Mouse (Mus musculus): ENCODE results near the gene Stpg3. TPM values are rescaled to one million over a fixed set of nuclear protein-coding genes. Genes with fewer than 3 reads are reported as not detected.

Stpg3 gene
- under 1 TPM in 1 of 2 experiments, not detected in 1; 0.50 TPM for total RNA-seq (2023)

GRCm38 (mm10) chr2:25214444-25214843 is at the start of gene Stpg3:
TSS of gene Stpg3 (minus strand) at chr2:25214637.

GRCm38 (mm10) chr2:25262291-25262767 is 47.9 kb upstream of the Stpg3 start, which contains the start of gene Tprn:
TSS of gene Tprn (plus strand) at chr2:25262618.

DNA sequence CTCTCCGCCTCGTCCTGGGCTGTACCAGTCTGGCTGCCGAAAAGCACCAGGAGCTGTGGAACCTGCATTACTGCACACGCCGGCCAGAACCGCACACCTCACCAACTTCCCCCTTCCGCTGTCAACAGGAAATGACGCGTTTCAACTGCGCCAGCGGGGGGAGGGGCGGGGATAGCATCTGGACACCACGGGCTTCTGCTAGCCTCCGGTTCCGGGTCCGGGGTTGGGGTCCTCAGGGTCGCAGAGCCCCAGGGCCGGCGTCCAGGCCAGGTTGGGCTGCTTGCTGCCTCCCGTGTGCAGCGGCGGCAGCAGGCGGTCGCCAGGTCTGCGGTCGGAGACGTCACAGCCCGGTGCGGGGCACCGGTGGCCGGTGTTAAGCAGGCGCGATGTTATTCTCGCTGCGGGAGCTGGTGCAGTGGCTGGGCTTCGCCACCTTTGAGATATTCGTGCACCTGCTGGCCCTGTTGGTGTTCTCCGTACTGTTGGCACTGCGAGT is 40.9 kb upstream of the Stpg3 start, which contains the start of gene Tmem203:
Gene Tmem203, plus strand, starts transcription at position 156 of the 496 bp plus-strand sequence.

DNA sequence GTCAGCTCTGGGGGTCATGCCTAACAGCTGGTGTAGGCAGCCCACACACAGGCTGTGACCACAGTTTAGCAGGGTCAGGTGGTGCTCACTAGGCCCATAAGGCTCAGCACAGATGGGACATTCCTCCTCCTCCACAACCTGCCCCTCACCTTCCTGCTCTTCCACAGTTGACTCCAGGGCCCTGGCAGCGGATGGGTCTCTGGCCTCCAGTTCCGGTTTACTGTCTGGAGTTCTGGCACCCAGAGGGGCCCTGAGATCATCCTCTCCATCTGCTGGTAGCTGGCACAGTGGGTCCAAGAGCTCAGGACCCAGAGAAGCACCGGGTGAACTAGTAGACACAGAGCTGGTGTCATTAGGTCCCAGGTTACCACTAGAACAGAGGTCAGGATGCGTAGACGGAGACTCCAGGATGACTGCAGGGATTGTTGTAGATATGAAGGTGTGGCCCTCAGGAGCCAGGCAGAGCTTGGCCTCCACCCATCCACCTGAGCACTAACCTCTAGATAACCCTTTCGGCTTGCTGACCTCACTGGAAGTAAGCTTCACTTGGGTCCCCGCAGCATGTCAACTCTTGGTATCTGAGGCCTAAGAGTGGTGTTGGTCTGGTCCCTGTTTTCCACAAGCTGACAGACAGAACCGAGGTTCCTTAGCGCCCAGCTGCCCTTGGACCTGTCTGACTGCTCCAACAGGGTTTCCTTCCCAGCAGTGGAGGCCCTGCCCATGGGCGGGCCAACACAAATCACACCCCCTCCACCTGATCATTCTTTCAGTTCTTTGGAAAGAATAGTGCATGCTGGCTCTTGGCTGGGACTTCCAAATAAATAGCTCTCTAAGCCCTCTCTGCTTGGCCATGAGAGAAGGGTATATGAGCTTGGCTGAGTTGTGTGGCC is 32.0 kb upstream of the Stpg3 start, which contains the start of gene AL732309.1:
Gene AL732309.1, minus strand, starts transcription at position 681 of the 890 bp plus-strand sequence.

DNA sequence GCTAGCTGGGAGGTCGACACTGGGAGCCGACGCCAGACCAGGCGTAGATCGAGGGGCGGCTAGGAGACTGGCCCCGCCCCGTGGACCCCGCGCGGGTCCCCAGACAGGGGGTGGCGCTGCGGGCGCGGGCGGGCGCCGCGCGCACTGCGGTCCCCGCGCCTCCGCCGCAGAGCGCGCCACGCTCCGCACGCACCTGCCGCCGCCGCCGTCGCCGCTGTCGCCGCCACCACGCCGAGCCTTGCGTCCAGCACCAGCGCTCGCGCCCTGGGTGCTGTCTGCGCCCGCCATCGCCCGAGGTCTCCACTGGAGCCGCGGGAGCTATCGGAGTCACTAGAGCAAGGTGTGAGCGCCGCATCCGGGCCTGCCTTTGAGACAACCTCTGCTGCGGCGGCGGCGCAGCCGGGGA is 27.7 kb upstream of the Stpg3 start, which contains the start of the genes Rnf208 and Cysrt1:
Gene Rnf208, plus strand, starts transcription at position 155 of the 406 bp plus-strand sequence.
Gene Cysrt1, minus strand, starts transcription at position 352 of the 406 bp plus-strand sequence.

DNA sequence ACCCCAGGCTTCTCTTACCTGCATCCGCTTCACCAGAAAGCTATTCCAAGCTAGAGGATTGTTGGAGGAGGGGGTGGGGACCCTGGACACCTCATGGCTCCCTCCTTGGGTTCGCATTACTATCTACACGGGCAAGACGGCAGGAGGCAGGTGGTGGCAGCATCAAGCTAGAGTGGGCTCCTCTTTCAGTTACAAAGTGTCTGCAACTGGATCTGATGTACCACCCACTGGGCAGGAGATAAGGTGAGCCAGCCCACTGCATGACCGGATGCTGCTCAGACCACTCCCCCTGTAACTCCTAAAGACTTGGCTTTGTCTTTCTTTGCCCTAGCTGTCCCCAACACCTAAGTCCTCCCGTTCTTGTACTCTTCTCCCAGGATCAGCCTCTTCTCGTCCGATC is 22.2 kb upstream of the Stpg3 start, which contains the start of gene Rnf224:
Gene Rnf224, minus strand, starts transcription at position 174 of the 400 bp plus-strand sequence.

DNA sequence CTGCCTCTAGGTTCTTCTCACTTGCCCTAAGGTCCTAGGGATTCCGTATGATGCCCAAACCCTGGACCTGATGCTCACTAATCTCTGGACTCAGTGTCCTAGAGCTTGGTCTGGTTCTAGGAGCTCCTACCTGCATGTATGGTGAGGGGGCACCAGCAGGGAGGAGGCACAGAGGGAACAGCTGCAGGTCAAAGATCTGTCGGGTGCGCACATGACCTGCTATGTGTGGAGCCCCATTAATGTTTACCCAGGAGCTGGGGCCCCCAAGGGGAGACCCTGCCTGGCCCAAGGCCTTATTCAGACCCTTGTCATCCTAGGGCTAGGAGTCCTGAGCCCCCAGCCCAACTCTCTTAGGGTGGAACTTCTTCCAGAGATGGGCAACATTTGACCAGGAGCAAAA is 19.6 kb upstream of the Stpg3 start, which contains the start of gene Slc34a3:
Gene Slc34a3, minus strand, starts transcription at position 315 of the 400 bp plus-strand sequence.

GRCm38 (mm10) chr2:25224492-25224765 is 10.0 kb upstream of the Stpg3 start, which contains the start of gene Tubb4b:
TSS of gene Tubb4b (minus strand) at chr2:25224702.

GRCm38 (mm10) chr2:25218445-25218844 is 4.0 kb upstream of the Stpg3 start, which contains the start of gene Fam166a:
TSS of gene Fam166a (plus strand) at chr2:25218745.

DNA sequence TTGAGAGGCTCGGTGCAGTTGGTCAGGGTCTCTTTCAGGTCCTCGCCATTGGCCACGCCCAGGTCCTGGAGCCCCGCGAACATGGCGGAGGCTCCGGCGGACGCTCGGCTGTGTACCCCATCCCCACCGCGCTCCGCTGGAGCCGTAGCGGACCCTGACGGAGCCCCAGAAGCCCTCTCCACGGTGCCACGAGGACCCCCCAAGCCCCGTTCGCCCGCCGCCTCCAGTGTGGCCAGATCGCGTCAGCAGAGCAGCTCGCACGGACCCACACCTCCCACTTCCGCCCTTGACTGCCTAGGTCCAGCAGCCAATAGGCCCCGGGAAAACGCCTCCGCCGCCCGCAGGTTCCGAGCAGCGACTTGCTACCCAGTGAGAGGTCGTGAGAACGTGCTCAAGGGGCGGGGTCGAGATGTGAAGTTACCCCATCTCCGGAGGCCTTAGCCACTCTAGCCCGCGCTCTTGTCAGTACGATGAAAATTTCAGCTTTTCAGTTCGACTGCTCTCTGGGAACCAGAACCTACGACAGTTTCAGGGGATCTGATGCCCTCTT is 3.2 kb downstream of the Stpg3 start, which contains the start of gene Nelfb:
Gene Nelfb, minus strand, starts transcription at position 369 of the 550 bp plus-strand sequence.

GRCm38 (mm10) chr2:25196172-25196954 is 18.1 kb downstream of the Stpg3 start, which contains the start of gene Tor4a:
TSS of gene Tor4a (minus strand) at chr2:25196886.

GRCm38 (mm10) chr2:25180478-25180903 is 33.9 kb downstream of the Stpg3 start, which contains the start of gene Nrarp:
TSS of gene Nrarp (plus strand) at chr2:25180758.

Other genes with a start within 250 kb of the Stpg3 start
- gene Mrpl41, start 239.5 kb downstream of the Stpg3 start, total RNA-seq (2023) = 10 to 100 TPM; 25.7 to 26.7 TPM
- 100 to 1,000 TPM; 165 to 168 TPM for gene Pnpla7, start 238.6 kb downstream of the Stpg3 start, total RNA-seq (2023)
- gene Nsmf, start 160.3 kb downstream of the Stpg3 start, total RNA-seq (2023) = 10 to 100 TPM; 26.3 to 27.9 TPM
- not detected for gene Entpd8, start 134.3 kb downstream of the Stpg3 start, total RNA-seq (2023)
- gene Noxa1, start 119.5 kb downstream of the Stpg3 start, total RNA-seq (2023) = under 1 TPM; 0.35 to 0.71 TPM
- 1 to 10 TPM; 2.8 to 5.0 TPM for gene Nrarp, start 33.9 kb downstream of the Stpg3 start, total RNA-seq (2023)
- 10 to 100 TPM; 35.7 to 39.1 TPM for gene Tor4a, start 17.8 kb downstream of the Stpg3 start, total RNA-seq (2023)
- gene Nelfb, start 3.1 kb downstream of the Stpg3 start, total RNA-seq (2023) = 10 to 100 TPM; 74.8 to 89.9 TPM
- gene Fam166a, start 4.1 kb upstream of the Stpg3 start, total RNA-seq (2023) = not detected
- gene Tubb4b, start 10.1 kb upstream of the Stpg3 start, total RNA-seq (2023) = 100 to 1,000 TPM; 122 to 138 TPM
- gene Slc34a3, start 19.7 kb upstream of the Stpg3 start, total RNA-seq (2023) = not detected
- gene Rnf224, start 22.1 kb upstream of the Stpg3 start, total RNA-seq (2023) = not detected
- 1 to 10 TPM in 1 of 2 experiments, under 1 TPM in 1; 0.82 to 1.4 TPM for gene Rnf208, start 27.6 kb upstream of the Stpg3 start, total RNA-seq (2023)
- not detected for gene Cysrt1, start 27.8 kb upstream of the Stpg3 start, total RNA-seq (2023)
- gene AL732309.1, start 32.2 kb upstream of the Stpg3 start, total RNA-seq (2023) = 10 to 100 TPM in 1 of 2 experiments, 1 to 10 TPM in 1; 9.0 to 11.1 TPM
- 10 to 100 TPM; 16.7 to 17.9 TPM for gene Tmem203, start 40.8 kb upstream of the Stpg3 start, total RNA-seq (2023)
- gene Tprn, start 48.0 kb upstream of the Stpg3 start, total RNA-seq (2023) = 10 to 100 TPM; 15.9 to 22.1 TPM
- 10 to 100 TPM; 43.8 to 45.5 TPM for gene Ssna1, start 57.8 kb upstream of the Stpg3 start, total RNA-seq (2023)
- gene Anapc2, start 57.8 kb upstream of the Stpg3 start, total RNA-seq (2023) = 100 to 1,000 TPM; 108 to 110 TPM
- gene Tmem210, start 73.5 kb upstream of the Stpg3 start, total RNA-seq (2023) = not detected
- gene Lrrc26, start 75.3 kb upstream of the Stpg3 start, total RNA-seq (2023) = not detected
- not detected for gene Grin1, start 104.5 kb upstream of the Stpg3 start, total RNA-seq (2023)
- 10 to 100 TPM; 46.4 to 46.6 TPM for gene Man1b1, start 117.7 kb upstream of the Stpg3 start, total RNA-seq (2023)
- 10 to 100 TPM; 10.7 to 22.7 TPM for gene Dpp7, start 141.7 kb upstream of the Stpg3 start, total RNA-seq (2023)
- gene Uap1l1, start 151.0 kb upstream of the Stpg3 start, total RNA-seq (2023) = 10 to 100 TPM in 1 of 2 experiments, 1 to 10 TPM in 1; 8.9 to 12.4 TPM
- gene Sapcd2, start 157.7 kb upstream of the Stpg3 start, total RNA-seq (2023) = 1 to 10 TPM in 1 of 2 experiments, under 1 TPM in 1; 0.39 to 2.7 TPM
- not detected for gene Entpd2, start 181.2 kb upstream of the Stpg3 start, total RNA-seq (2023)
- gene Npdc1, start 184.7 kb upstream of the Stpg3 start, total RNA-seq (2023) = 1 to 10 TPM; 3.3 to 3.8 TPM
- gene Fut7, start 208.6 kb upstream of the Stpg3 start, total RNA-seq (2023) = under 1 TPM; 0.39 to 0.73 TPM
- gene Abca2, start 214.1 kb upstream of the Stpg3 start, total RNA-seq (2023) = 10 to 100 TPM; 82.9 to 83.2 TPM
- 1 to 10 TPM in 1 of 2 experiments, not detected in 1; 1.4 TPM for gene Clic3, start 242.2 kb upstream of the Stpg3 start, total RNA-seq (2023)
- gene Paxx, start 246.5 kb upstream of the Stpg3 start, total RNA-seq (2023) = 10 to 100 TPM; 71.5 to 79.3 TPM